Mouse (Mus musculus) testis, postnatal 14 days (tissue): ENCODE measurements around the gene Lrrc42.

Experiments
- DNase-seq: peaks from one replicate; pipeline ENCODE4 v3.0.0; 2021; ENCODE audit warnings: low spot score

Gene Lrrc42

GRCm38 (mm10) chr4:107196454-107196853, 56.9 kb downstream of the Lrrc42 start:
- DNase-seq = no peak

- DNase-seq = no peak
Measured at GRCm38 (mm10) chr4:107193841-107194240, 59.5 kb downstream of the Lrrc42 start.

- no peak for DNase-seq
Measured at GRCm38 (mm10) chr4:107185703-107186102, 67.6 kb downstream of the Lrrc42 start.
